23 mouse cellular contexts compared by ENCODE assay signal in genomic region chr13:113769829-113770228, GRCm38 (mm10). TPM values are rescaled to one million over a fixed set of nuclear protein-coding genes. Genes with fewer than 3 reads are reported as not detected.
DNase-seq lines count a peak whose midpoint lies in the region; ATAC-seq and TF ChIP-seq lines count a peak whose summit lies in the region.
"Had no signal": no experiment of that assay in that cellular context is flagged by ENCODE, and none has a peak within 500 bp of the region (broad histone marks: within the 10 kb centered on the region; RNA-seq: fewer than 3 reads in every experiment).

No protein-coding gene starts in this region.

- DNase-seq in heart, adult 11 months, result peak; percentile 33
- no peak for DNase-seq in gastrocnemius, postnatal 10 days
- DNase-seq: adrenal gland, adult 8-10 months; adrenal gland, postnatal 14 days; adrenal gland, postnatal 36 days; B cell, adult 2 months; cerebellum, adult 11-12 months; cerebellum, adult 2 months; cerebellum, adult 9-10 months; cerebellum, postnatal 10 days; cerebellum, postnatal 25 days had no signal

- no peak overlapping the region for H3K4me2 ChIP-seq in heart, embryonic 12.5 days
- H3K4me2 ChIP-seq in intestine, postnatal 0 days (replicated peaks; ENCODE audit: low read depth), result peak overlapping the region; percentile 25
- H3K4me2 ChIP-seq: embryonic facial prominence, embryonic 12.5 days; forebrain, embryonic 13.5 days; forebrain, embryonic 15.5 days had no signal

- WGBS in heart, embryonic 12.5 days, result 84% methylated on average over 3 of the region's 3 CpGs
- 51% methylated on average over 3 of the region's 3 CpGs for WGBS in intestine, postnatal 0 days

- H3K9ac ChIP-seq in heart, embryonic 12.5 days, result no peak overlapping the region
- H3K9ac ChIP-seq in intestine, postnatal 0 days (ENCODE audit: low read depth, low read length), result no peak overlapping the region
- H3K9ac ChIP-seq: embryonic facial prominence, embryonic 12.5 days; forebrain, embryonic 13.5 days; forebrain, embryonic 15.5 days had no signal

- ATAC-seq in heart, embryonic 12.5 days (ENCODE audit: insufficient number of reproducible peaks, low FRiP score), result no peak
- peak; percentile 79 for ATAC-seq in intestine, postnatal 0 days
- no peak for ATAC-seq in megakaryocyte progenitor cell, adult 5-6 weeks (replicated peaks; ENCODE audit: poor library complexity)
- ATAC-seq: activated CD4-positive, CD25-positive, alpha-beta regulatory T cell, adult 4 months; CD4-positive, CD25-positive, alpha-beta regulatory T cell, adult 4 months; forebrain, embryonic 13.5 days; forebrain, embryonic 15.5 days; Patski had no signal

- no peak overlapping the region for H3K27ac ChIP-seq in heart, embryonic 12.5 days (ENCODE audit: poor library complexity, severe bottlenecking)
- H3K27ac ChIP-seq in intestine, postnatal 0 days (ENCODE audit: low read depth, low read length), result peak overlapping the region; percentile 60
- H3K27ac ChIP-seq: embryonic facial prominence, embryonic 10.5 days; embryonic facial prominence, embryonic 12.5 days; forebrain, embryonic 13.5 days; forebrain, embryonic 15.5 days had no signal

- H3K27me3 ChIP-seq in heart, embryonic 12.5 days (replicated peaks), result no peaks in the 10 kb centered on the region
- no peaks in the 10 kb centered on the region for H3K27me3 ChIP-seq in intestine, postnatal 0 days (replicated peaks; ENCODE audit: control insufficient read depth, insufficient read depth, low read length)
- H3K27me3 ChIP-seq: CH12.LX; embryonic facial prominence, embryonic 12.5 days; forebrain, embryonic 13.5 days; forebrain, embryonic 15.5 days; Patski had no signal

- no peak for TF ChIP-seq CTCF in intestine, postnatal 0 days (IDR thresholded peaks at IDR 0.05; ENCODE audit: low read depth)

- H3K4me1 ChIP-seq in heart, embryonic 12.5 days (replicated peaks), result no peaks in the 10 kb centered on the region
- H3K4me1 ChIP-seq in intestine, postnatal 0 days (replicated peaks; ENCODE audit: control insufficient read depth, insufficient read depth, low read length), result no peaks in the 10 kb centered on the region

- no peak overlapping the region for H3K4me3 ChIP-seq in heart, embryonic 12.5 days
- H3K4me3 ChIP-seq in intestine, postnatal 0 days (ENCODE audit: low read depth, low read length), result no peak overlapping the region
- H3K4me3 ChIP-seq: embryonic facial prominence, embryonic 10.5 days; embryonic facial prominence, embryonic 12.5 days; forebrain, embryonic 13.5 days; forebrain, embryonic 15.5 days had no signal

- no peaks in the 10 kb centered on the region for H3K9me3 ChIP-seq in heart, embryonic 12.5 days (replicated peaks)
- H3K9me3 ChIP-seq in intestine, postnatal 0 days (ENCODE audit: control insufficient read depth), result no peaks in the 10 kb centered on the region
- H3K9me3 ChIP-seq: embryonic facial prominence, embryonic 10.5 days; embryonic facial prominence, embryonic 12.5 days; forebrain, embryonic 13.5 days; forebrain, embryonic 15.5 days had no signal

- H3K36me3 ChIP-seq in heart, embryonic 12.5 days, result no peaks in the 10 kb centered on the region
- no peaks in the 10 kb centered on the region for H3K36me3 ChIP-seq in intestine, postnatal 0 days (ENCODE audit: control insufficient read depth, insufficient read depth)
- H3K36me3 ChIP-seq: embryonic facial prominence, embryonic 10.5 days; embryonic facial prominence, embryonic 12.5 days; forebrain, embryonic 15.5 days; G1E had no signal

RNA-seq across cellular contexts. Expression of gene Arl15, which starts 24.5 kb away (rescaled TPM):
- polyA plus RNA-seq in heart, embryonic 12.5 days (2016; fragmentation: Nextera tagmentation; extraction: Ambion mirVana), result 7.7 and 9.1 TPM in 2 replicates
- polyA plus RNA-seq in intestine, postnatal 0 days (2015; fragmentation: Nextera tagmentation; extraction: Ambion mirVana), result 4.9 and 5.9 TPM in 2 replicates
- 1 to 10 TPM; 8.7 to 8.8 TPM for total RNA-seq in gastrocnemius, postnatal 10 days (2021)
- total RNA-seq in megakaryocyte progenitor cell, adult 5-6 weeks (2015), result 17.5 and 22.3 TPM in 2 replicates
- total RNA-seq in megakaryocyte progenitor cell, adult 5-6 weeks (2017), result 14.9 and 17.4 TPM in 2 replicates
